Mouse (Mus musculus) limb, embryonic 14.5 days (tissue): ENCODE results near the gene Aldh5a1. TPM values are rescaled to one million over a fixed set of nuclear protein-coding genes. Genes with fewer than 3 reads are reported as not detected.

Experiments used
- ATAC-seq: fragments of 200-750 bp; cut with Nextera tagmentation; 2 replicates; pipeline ENCODE4 v1.8.0; 2017; ENCODE audit warnings: low read depth, moderate number of reproducible peaks, moderate TSS enrichment; ENCODE audit not compliant: low FRiP score
- DNase-seq: peaks from one replicate; pipeline ENCODE4 v3.0.0-alpha.2; 2015; ENCODE audit warnings: low spot score
- H3K27ac ChIP-seq: fragments of 300-500 bp; sonication (generic); replicated peaks from 2 replicates; pipeline ENCODE4 v1.5.1; 2014; ENCODE audit warnings: low read depth, mild to moderate bottlenecking, low read length, moderate library complexity, mixed read lengths
- H3K27me3 ChIP-seq: fragments of 300-500 bp; sonication (generic); 2 replicates; pipeline ENCODE4 v1.6.1; 2014; ENCODE audit warnings: low read length, mixed read lengths; ENCODE audit not compliant: control insufficient read depth, insufficient read depth
- H3K36me3 ChIP-seq: fragments of 300-500 bp; sonication (generic); 2 replicates; pipeline ENCODE4 v1.6.1; 2014; ENCODE audit warnings: mild to moderate bottlenecking, low read length, moderate library complexity, mixed read lengths; ENCODE audit not compliant: control insufficient read depth, insufficient read depth
- H3K4me1 ChIP-seq: fragments of 300-500 bp; sonication (generic); 2 replicates; pipeline ENCODE4 v1.6.1; 2014; ENCODE audit warnings: antibody characterized with exemption, low read length, mixed read lengths; ENCODE audit not compliant: control insufficient read depth, insufficient read depth
- H3K4me2 ChIP-seq: fragments of 300-500 bp; sonication (generic); replicated peaks from 2 replicates; pipeline ENCODE4 v1.6.1; 2014; ENCODE audit warnings: low read depth, mild to moderate bottlenecking, low read length, moderate library complexity; ENCODE audit not compliant: severe bottlenecking
- H3K4me3 ChIP-seq: fragments of 300-500 bp; sonication (generic); replicated peaks from 2 replicates; pipeline ENCODE4 v1.5.1; 2014; ENCODE audit warnings: low read length
- H3K9ac ChIP-seq: fragments of 300-500 bp; sonication (generic); 2 replicates; pipeline ENCODE4 v1.6.1; 2014; ENCODE audit warnings: mild to moderate bottlenecking, low read depth, low read length, moderate library complexity; ENCODE audit not compliant: severe bottlenecking
- H3K9me3 ChIP-seq: fragments of 300-500 bp; sonication (generic); 2 replicates; pipeline ENCODE4 v1.6.1; 2016; ENCODE audit warnings: low read length; ENCODE audit not compliant: control insufficient read depth
- POLR2A ChIP-seq: fragments of 200-500 bp; IDR thresholded peaks from 2 replicates; pipeline ENCODE4 v1.8.0; 2012; ENCODE audit warnings: inconsistent platforms, mild to moderate bottlenecking, moderate library complexity, borderline replicate concordance; ENCODE audit not compliant: insufficient read depth, insufficient read length; ENCODE audit errors: extremely low read depth
- WGBS: fragments of 180-500 bp; shearing (Covaris S2); extraction: QIAGEN DNeasy Blood & Tissue Kit; methylation state at CpG from one replicate; pipeline ENCODE4 v1.1.7; 2014; 5-methylcytosine and 5-hydroxymethylcytosine counted together
- polyA plus RNA-seq, 2 experiments: library from polyadenylated mRNA; depleted of rRNA in 1 of 2; stranded (reverse) in 1 of 2; unstranded in 1 of 2; fragments of >200 nt; fragmentation: Nextera tagmentation in 1 of 2; extraction: Ambion mirVana in 1 of 2; gene quantifications; 2 replicates each; pipeline versions ENCODE4 v1.2.1 to v1.2.3; 2012 to 2014

The Aldh5a1 gene
- polyA plus RNA-seq, 2 experiments = 5.5 to 6.7 TPM

DNA sequence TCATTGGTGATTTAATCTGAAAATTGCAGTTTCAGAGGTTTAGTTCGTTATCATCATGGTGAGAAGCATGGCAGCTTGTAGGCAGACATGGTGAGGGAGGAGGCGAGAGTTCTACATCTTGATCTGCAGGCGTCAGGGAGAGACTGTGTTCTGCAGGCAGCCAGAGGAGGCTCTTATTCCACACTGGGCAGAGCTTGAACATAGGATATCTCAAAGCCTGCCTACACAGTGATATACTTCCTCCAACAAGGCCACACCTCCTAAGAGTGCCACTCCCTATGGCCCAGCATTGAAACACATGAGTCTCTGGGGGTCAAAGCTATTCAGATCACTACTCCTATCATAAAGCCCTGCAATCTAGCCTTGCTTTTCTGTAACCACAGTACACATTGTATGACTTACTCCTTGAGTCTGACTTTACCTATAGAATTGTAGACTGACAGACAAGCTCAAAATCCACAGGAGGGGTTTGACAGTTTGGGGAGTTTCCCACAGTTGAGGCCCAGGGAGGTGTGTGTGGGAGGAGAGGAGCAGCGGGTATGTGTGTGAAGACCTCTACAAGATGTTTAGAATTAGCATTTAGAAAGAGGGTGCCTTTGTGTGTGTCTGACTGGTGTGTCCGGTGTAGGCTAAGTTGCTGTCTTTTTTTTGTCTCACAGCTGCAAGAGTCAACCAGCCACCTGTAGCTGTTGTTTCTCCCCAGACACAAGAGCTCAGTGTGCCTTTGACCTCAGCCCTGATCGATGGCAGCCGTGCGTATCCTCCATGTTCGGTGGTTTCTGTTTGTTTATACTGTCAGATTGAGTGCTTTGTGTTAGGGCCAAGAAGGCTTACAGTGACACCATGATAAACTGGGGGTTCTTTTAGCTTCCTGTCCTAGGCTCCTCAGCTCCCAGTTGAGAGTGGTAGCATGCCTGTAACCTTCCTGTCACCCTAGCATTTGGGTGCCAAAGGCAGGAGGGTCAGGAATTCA is 70.7 kb downstream of the Aldh5a1 start:
- H3K9me3 ChIP-seq = no peaks in the 10 kb centered on the region
- no peak overlapping the region for H3K9ac ChIP-seq
- H3K27me3 ChIP-seq = no peaks in the 10 kb centered on the region
- H3K4me3 ChIP-seq = no peak overlapping the region
- no peak overlapping the region for H3K27ac ChIP-seq
- DNase-seq (no peak), ATAC-seq (no peak)
- H3K4me1 ChIP-seq = peaks cover 2% of the 10 kb centered on the region; the same call in 1 of the 2 replicates
- H3K36me3 ChIP-seq = no peaks in the 10 kb centered on the region
- H3K4me2 ChIP-seq = no peak overlapping the region
- WGBS = 73% methylated on average over 9 of the region's 9 CpGs
- TF ChIP-seq POLR2A = no peak

DNA sequence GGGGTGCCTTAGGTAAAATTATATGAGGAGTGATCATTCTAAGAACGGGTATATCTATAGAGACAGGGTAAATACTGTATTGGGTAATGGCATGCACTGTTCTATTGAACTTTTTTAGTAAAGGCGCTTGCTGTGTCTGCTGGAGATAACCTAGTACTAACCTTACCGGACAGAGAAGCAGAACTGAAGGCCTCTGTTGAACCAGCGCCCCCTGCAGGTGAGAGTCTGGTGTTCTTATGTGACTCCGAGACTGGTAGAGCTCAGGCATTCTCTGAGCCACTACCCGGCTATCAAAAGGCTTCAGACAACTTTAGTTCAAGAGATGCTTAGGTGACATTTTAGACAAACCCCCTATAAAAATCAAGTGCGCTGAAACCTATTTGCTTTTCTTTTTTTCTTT is 74.9 kb downstream of the Aldh5a1 start:
- H3K27me3 ChIP-seq = no peaks in the 10 kb centered on the region
- no peak for TF ChIP-seq POLR2A
- H3K36me3 ChIP-seq = no peaks in the 10 kb centered on the region
- ATAC-seq (no peak), DNase-seq (peak; percentile 29)
- no peak overlapping the region for H3K4me3 ChIP-seq
- 0 out of 2 replicates have a peak overlapping the region, but pooled peaks have one; percentile 12 for H3K9ac ChIP-seq
- peaks cover 2% of the 10 kb centered on the region; the same call in 1 of the 2 replicates for H3K4me1 ChIP-seq
- H3K27ac ChIP-seq = no peak overlapping the region
- WGBS = 58% methylated on average over 7 of the region's 7 CpGs
- no peaks in the 10 kb centered on the region for H3K9me3 ChIP-seq
- H3K4me2 ChIP-seq = no peak overlapping the region

DNA sequence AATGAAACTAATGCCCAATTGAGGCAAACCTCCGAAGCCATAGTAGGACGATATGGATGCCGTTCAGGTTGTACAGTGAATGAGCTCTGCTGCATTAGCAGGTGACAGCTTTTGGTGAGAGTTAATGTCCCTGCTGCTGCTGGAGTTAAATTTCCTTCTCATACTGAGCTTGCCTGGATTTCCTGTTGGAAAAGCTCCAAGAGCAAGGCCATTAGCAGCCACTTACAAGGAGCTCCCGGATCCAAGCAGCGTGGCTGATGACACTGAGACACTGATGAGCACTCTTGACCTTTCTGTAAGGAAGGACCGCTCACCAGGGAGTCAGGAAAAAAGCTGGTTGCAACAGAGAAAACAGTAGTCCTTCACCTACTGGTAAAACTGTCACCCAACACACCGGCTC is 75.4 kb downstream of the Aldh5a1 start:
- no peak overlapping the region for H3K4me3 ChIP-seq
- ATAC-seq (no peak), DNase-seq (no peak)
- H3K4me1 ChIP-seq = peaks cover 2% of the 10 kb centered on the region; the same call in 1 of the 2 replicates
- no peaks in the 10 kb centered on the region for H3K27me3 ChIP-seq
- H3K9me3 ChIP-seq = no peaks in the 10 kb centered on the region
- no peaks in the 10 kb centered on the region for H3K36me3 ChIP-seq
- 0 out of 2 replicates have a peak overlapping the region, but pooled peaks have one; percentile 12 for H3K9ac ChIP-seq
- no peak for TF ChIP-seq POLR2A
- 57% methylated on average over 7 of the region's 7 CpGs for WGBS
- H3K27ac ChIP-seq = no peak overlapping the region
- no peak overlapping the region for H3K4me2 ChIP-seq

DNA sequence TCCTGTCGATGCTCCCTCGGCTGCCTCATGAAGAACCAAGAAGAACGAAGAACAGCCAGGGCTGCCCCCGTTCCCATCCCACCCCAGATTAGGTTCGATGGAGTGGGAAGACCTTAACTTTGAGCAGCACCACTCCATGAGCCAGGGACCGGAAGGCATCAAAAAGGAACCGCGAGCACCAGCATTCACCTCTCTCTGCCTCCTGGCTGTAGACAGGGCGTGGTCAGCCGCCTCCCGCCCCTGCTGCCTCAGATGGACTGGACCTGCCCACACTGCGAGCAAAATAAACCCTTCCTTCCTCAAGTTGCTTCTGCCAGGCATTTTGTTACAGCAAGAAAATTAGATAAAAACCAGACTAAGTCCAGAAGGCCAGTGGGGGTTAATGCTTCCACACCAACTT is 76.4 kb downstream of the Aldh5a1 start:
- H3K4me3 ChIP-seq = no peak overlapping the region
- H3K36me3 ChIP-seq = no peaks in the 10 kb centered on the region
- no peak for DNase-seq
- no peak for ATAC-seq
- no peak overlapping the region for H3K27ac ChIP-seq
- no peak overlapping the region for H3K4me2 ChIP-seq
- H3K27me3 ChIP-seq = no peaks in the 10 kb centered on the region
- peaks cover 2% of the 10 kb centered on the region; the same call in 1 of the 2 replicates for H3K4me1 ChIP-seq
- H3K9me3 ChIP-seq = no peaks in the 10 kb centered on the region
- no peak for TF ChIP-seq POLR2A
- WGBS = 57% methylated on average over 12 of the region's 12 CpGs
- H3K9ac ChIP-seq = no peak overlapping the region

DNA sequence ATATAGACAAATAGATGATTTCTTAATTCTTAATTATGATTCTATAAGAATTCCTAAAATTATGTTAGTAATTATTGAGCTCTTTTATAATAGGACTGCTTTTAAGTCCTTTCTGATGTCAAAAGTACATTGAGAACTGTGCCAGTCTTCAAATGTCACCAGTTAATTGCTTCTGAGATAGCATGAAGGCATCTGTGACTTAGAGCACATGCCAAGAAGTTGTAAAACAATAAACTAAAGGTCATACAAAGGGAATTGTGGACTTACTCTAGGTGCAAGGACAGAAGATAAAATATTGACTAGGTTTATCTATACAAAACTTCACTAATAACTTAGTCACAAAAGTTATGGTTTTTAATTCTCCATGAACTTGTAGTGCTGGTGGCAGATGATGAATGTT is 78.3 kb downstream of the Aldh5a1 start:
- H3K9ac ChIP-seq = no peak overlapping the region
- no peaks in the 10 kb centered on the region for H3K9me3 ChIP-seq
- no peak overlapping the region for H3K4me3 ChIP-seq
- no peak overlapping the region for H3K4me2 ChIP-seq
- no peak for TF ChIP-seq POLR2A
- H3K27ac ChIP-seq = no peak overlapping the region
- H3K36me3 ChIP-seq = no peaks in the 10 kb centered on the region
- DNase-seq (no peak), ATAC-seq (no peak)
- H3K4me1 ChIP-seq = peaks cover 2% of the 10 kb centered on the region; the same call in 1 of the 2 replicates
- no peaks in the 10 kb centered on the region for H3K27me3 ChIP-seq

Other genes with a start within 250 kb of the Aldh5a1 start
- gene Armh2, start 196.4 kb downstream of the Aldh5a1 start, polyA plus RNA-seq (2012; rRNA removed) = not detected in 2 replicates
- gene Armh2, start 196.4 kb downstream of the Aldh5a1 start, polyA plus RNA-seq (2014; fragmentation: Nextera tagmentation; extraction: Ambion mirVana) = not detected in 2 replicates
- 22.1 and 43.0 TPM in 2 replicates for gene Gmnn, start 175.7 kb downstream of the Aldh5a1 start, polyA plus RNA-seq (2012; rRNA removed)
- 78.7 and 83.6 TPM in 2 replicates for gene Gmnn, start 175.7 kb downstream of the Aldh5a1 start, polyA plus RNA-seq (2014; fragmentation: Nextera tagmentation; extraction: Ambion mirVana)
- gene BC005537, start 136.0 kb downstream of the Aldh5a1 start, polyA plus RNA-seq (2012; rRNA removed) = 70.5 and 87.7 TPM in 2 replicates
- gene BC005537, start 136.0 kb downstream of the Aldh5a1 start, polyA plus RNA-seq (2014; fragmentation: Nextera tagmentation; extraction: Ambion mirVana) = 29.3 and 32.0 TPM in 2 replicates
- 35.5 and 44.8 TPM in 2 replicates for gene Acot13, start 106.1 kb downstream of the Aldh5a1 start, polyA plus RNA-seq (2012; rRNA removed)
- 70.5 and 76.7 TPM in 2 replicates for gene Acot13, start 106.1 kb downstream of the Aldh5a1 start, polyA plus RNA-seq (2014; fragmentation: Nextera tagmentation; extraction: Ambion mirVana)
- 66.9 and 68.2 TPM in 2 replicates for gene Tdp2, start 106.0 kb downstream of the Aldh5a1 start, polyA plus RNA-seq (2012; rRNA removed)
- 41.5 and 51.9 TPM in 2 replicates for gene Tdp2, start 106.0 kb downstream of the Aldh5a1 start, polyA plus RNA-seq (2014; fragmentation: Nextera tagmentation; extraction: Ambion mirVana)
- 0.09 and 0.11 TPM in 2 replicates for gene D130043K22Rik, start 92.5 kb downstream of the Aldh5a1 start, polyA plus RNA-seq (2012; rRNA removed)
- 0.04 TPM in 2 replicates for gene D130043K22Rik, start 92.5 kb downstream of the Aldh5a1 start, polyA plus RNA-seq (2014; fragmentation: Nextera tagmentation; extraction: Ambion mirVana)
- gene Gpld1, start 5.5 kb upstream of the Aldh5a1 start, polyA plus RNA-seq (2012; rRNA removed) = 2.1 and 2.4 TPM in 2 replicates
- 2.1 and 3.5 TPM in 2 replicates for gene Gpld1, start 5.5 kb upstream of the Aldh5a1 start, polyA plus RNA-seq (2014; fragmentation: Nextera tagmentation; extraction: Ambion mirVana)
- 22.9 and 28.4 TPM in 2 replicates for gene Mrs2, start 82.7 kb upstream of the Aldh5a1 start, polyA plus RNA-seq (2012; rRNA removed)
- gene Mrs2, start 82.7 kb upstream of the Aldh5a1 start, polyA plus RNA-seq (2014; fragmentation: Nextera tagmentation; extraction: Ambion mirVana) = 15.1 and 17.6 TPM in 2 replicates
- 0.51 and 0.82 TPM in 2 replicates for gene Dcdc2a, start 118.3 kb upstream of the Aldh5a1 start, polyA plus RNA-seq (2012; rRNA removed)
- 0.84 and 0.97 TPM in 2 replicates for gene Dcdc2a, start 118.3 kb upstream of the Aldh5a1 start, polyA plus RNA-seq (2014; fragmentation: Nextera tagmentation; extraction: Ambion mirVana)